Mouse (Mus musculus) stomach, embryonic 15.5 days (tissue): ENCODE results near the gene Zfp575. TPM values are rescaled to one million over a fixed set of nuclear protein-coding genes. Genes with fewer than 3 reads are reported as not detected.
A peak's percentile ranks its signal among the peaks of the same experiment; 100 is the strongest.

Experiments used
- ATAC-seq: fragments of 200-750 bp; cut with Nextera tagmentation; 2 replicates; pipeline ENCODE4 v1.8.0; 2017; ENCODE audit warnings: low read depth, moderate number of reproducible peaks, moderate TSS enrichment; ENCODE audit not compliant: insufficient read depth, low FRiP score
- H3K27ac ChIP-seq: fragments of 300-500 bp; sonication (generic); 2 replicates; pipeline ENCODE4 v1.5.1; 2015; ENCODE audit warnings: mild to moderate bottlenecking, inconsistent platforms
- H3K27me3 ChIP-seq: fragments of 300-500 bp; sonication (generic); replicated peaks from 2 replicates; pipeline ENCODE4 v1.6.1; 2015; ENCODE audit warnings: inconsistent platforms
- H3K36me3 ChIP-seq: fragments of 300-500 bp; sonication (generic); 2 replicates; pipeline ENCODE4 v1.6.1; 2015; ENCODE audit warnings: inconsistent platforms
- H3K4me1 ChIP-seq: fragments of 300-500 bp; sonication (generic); 2 replicates; pipeline ENCODE4 v1.6.1; 2015; ENCODE audit warnings: inconsistent platforms
- H3K4me2 ChIP-seq: fragments of 300-500 bp; sonication (generic); 2 replicates; pipeline ENCODE4 v1.6.1; 2015; ENCODE audit warnings: mild to moderate bottlenecking, inconsistent platforms
- H3K4me3 ChIP-seq: fragments of 300-500 bp; sonication (generic); replicated peaks from 2 replicates; pipeline ENCODE4 v1.5.1; 2015; ENCODE audit warnings: inconsistent platforms
- H3K9ac ChIP-seq: fragments of 300-500 bp; sonication (generic); 2 replicates; pipeline ENCODE4 v1.6.1; 2015; ENCODE audit warnings: inconsistent platforms
- H3K9me3 ChIP-seq: fragments of 300-500 bp; sonication (generic); 2 replicates; pipeline ENCODE4 v1.6.1; 2016; ENCODE audit warnings: inconsistent platforms
- WGBS: fragments of 180-500 bp; shearing (Covaris S2); methylation state at CpG from one replicate; pipeline ENCODE4 v1.1.7; 2015; 5-methylcytosine and 5-hydroxymethylcytosine counted together
- polyA plus RNA-seq: library from polyadenylated mRNA; unstranded; fragments of >200 nt; fragmentation: Nextera tagmentation; extraction: Ambion mirVana; gene quantifications from 2 replicates; pipeline ENCODE4 v1.2.1, GENCODE M21; 2015

Gene Zfp575
- polyA plus RNA-seq, 1 experiment from 2014 or later: 5.0 TPM

- Histone ChIP-seq H3K27me3 (no peaks in the 10 kb centered on the region), H3K36me3 (no peaks in the 10 kb centered on the region), H3K4me3 (no peak overlapping the region), H3K27ac (peak overlapping the region; percentile 0; the same call in 1 of the 2 replicates), H3K4me1 (peaks cover 13% of the 10 kb centered on the region), H3K4me2 (no peak overlapping the region), H3K9me3 (no peaks in the 10 kb centered on the region), H3K9ac (no peak overlapping the region)
- ATAC-seq: no peak
- WGBS: 61% methylated on average over 15 of the region's 15 CpGs
Measured at GRCm38 (mm10) chr7:24599211-24600067, 12.0 kb upstream of the Zfp575 start.

GRCm38 (mm10) chr7:24598121-24598520 lies 10.7 kb upstream of the Zfp575 start:
- H3K4me3 ChIP-seq: no peak overlapping the region
- peaks cover 20% of the 10 kb centered on the region for H3K4me1 ChIP-seq
- WGBS: 65% methylated on average over 4 of the region's 4 CpGs
- H3K9me3 ChIP-seq: no peaks in the 10 kb centered on the region
- no peak for ATAC-seq
- no peak overlapping the region for H3K27ac ChIP-seq
- no peak overlapping the region for H3K9ac ChIP-seq
- no peaks in the 10 kb centered on the region for H3K36me3 ChIP-seq
- no peak overlapping the region for H3K4me2 ChIP-seq
- no peaks in the 10 kb centered on the region for H3K27me3 ChIP-seq

- no peaks in the 10 kb centered on the region for H3K27me3 ChIP-seq
- H3K27ac ChIP-seq: no peak overlapping the region
- no peaks in the 10 kb centered on the region for H3K36me3 ChIP-seq
- H3K4me2 ChIP-seq: peak overlapping the region; percentile 88
- ATAC-seq: no peak
- H3K9ac ChIP-seq: no peak overlapping the region
- peak overlapping the region; percentile 72; the same call in 1 of the 2 replicates for H3K4me3 ChIP-seq
- no peaks in the 10 kb centered on the region for H3K9me3 ChIP-seq
- WGBS: 69% methylated on average over 2 of the region's 2 CpGs
- H3K4me1 ChIP-seq: peaks cover 19% of the 10 kb centered on the region
Measured at GRCm38 (mm10) chr7:24595464-24595863, 8.0 kb upstream of the Zfp575 start.

GRCm38 (mm10) chr7:24594309-24594803 lies 6.9 kb upstream of the Zfp575 start:
- H3K36me3 ChIP-seq: no peaks in the 10 kb centered on the region
- H3K4me3 ChIP-seq: peak overlapping the region; percentile 72
- WGBS: 5% methylated on average over 13 of the region's 13 CpGs
- H3K9ac ChIP-seq: peak overlapping the region; percentile 61
- H3K9me3 ChIP-seq: no peaks in the 10 kb centered on the region
- H3K4me2 ChIP-seq: peak overlapping the region; percentile 88
- H3K27ac ChIP-seq: no peak overlapping the region
- no peaks in the 10 kb centered on the region for H3K27me3 ChIP-seq
- ATAC-seq: 0 out of 2 replicates have a peak, but pooled peaks have one; percentile 6
- peaks cover 19% of the 10 kb centered on the region for H3K4me1 ChIP-seq

- WGBS: 2% methylated on average over 39 of the region's 39 CpGs
- H3K4me1 ChIP-seq: peaks cover 19% of the 10 kb centered on the region
- H3K4me3 ChIP-seq: peak overlapping the region; percentile 72
- H3K27ac ChIP-seq: peak overlapping the region; percentile 40; the same call in 1 of the 2 replicates
- H3K4me2 ChIP-seq: peak overlapping the region; percentile 88
- H3K9me3 ChIP-seq: no peaks in the 10 kb centered on the region
- H3K27me3 ChIP-seq: no peaks in the 10 kb centered on the region
- H3K9ac ChIP-seq: peak overlapping the region; percentile 61
- peak; percentile 91 for ATAC-seq
- H3K36me3 ChIP-seq: no peaks in the 10 kb centered on the region
Measured at GRCm38 (mm10) chr7:24593621-24594308, 6.3 kb upstream of the Zfp575 start.

GRCm38 (mm10) chr7:24592781-24593180 lies 5.3 kb upstream of the Zfp575 start:
- Histone ChIP-seq H3K9me3 (no peaks in the 10 kb centered on the region), H3K27me3 (no peaks in the 10 kb centered on the region), H3K4me3 (no peak overlapping the region), H3K4me1 (peaks cover 20% of the 10 kb centered on the region), H3K27ac (no peak overlapping the region), H3K4me2 (peak overlapping the region; percentile 88; the same call in 1 of the 2 replicates), H3K36me3 (no peaks in the 10 kb centered on the region), H3K9ac (no peak overlapping the region)
- WGBS: 76% methylated on average over 6 of the region's 6 CpGs
- no peak for ATAC-seq

GRCm38 (mm10) chr7:24592163-24592562 lies 4.7 kb upstream of the Zfp575 start:
- Histone ChIP-seq H3K4me3 (no peak overlapping the region), H3K9ac (no peak overlapping the region), H3K36me3 (no peaks in the 10 kb centered on the region), H3K27me3 (no peaks in the 10 kb centered on the region), H3K4me2 (no peak overlapping the region), H3K27ac (no peak overlapping the region), H3K4me1 (peaks cover 26% of the 10 kb centered on the region), H3K9me3 (no peaks in the 10 kb centered on the region)
- no peak for ATAC-seq
- 49% methylated on average over 4 of the region's 4 CpGs for WGBS

GRCm38 (mm10) chr7:24591735-24592134 lies 4.3 kb upstream of the Zfp575 start:
- Histone ChIP-seq H3K4me1 (peaks cover 29% of the 10 kb centered on the region), H3K9ac (no peak overlapping the region), H3K4me3 (no peak overlapping the region), H3K36me3 (no peaks in the 10 kb centered on the region), H3K9me3 (no peaks in the 10 kb centered on the region), H3K27me3 (no peaks in the 10 kb centered on the region), H3K27ac (no peak overlapping the region), H3K4me2 (no peak overlapping the region)
- ATAC-seq: no peak
- WGBS: 56% methylated on average over 5 of the region's 5 CpGs

- H3K4me2 ChIP-seq: no peak overlapping the region
- no peak overlapping the region for H3K9ac ChIP-seq
- no peak overlapping the region for H3K4me3 ChIP-seq
- H3K9me3 ChIP-seq: no peaks in the 10 kb centered on the region
- peaks cover 18% of the 10 kb centered on the region; the same call in 1 of the 2 replicates for H3K27me3 ChIP-seq
- ATAC-seq: no peak
- peaks cover 13% of the 10 kb centered on the region; the same call in 1 of the 2 replicates for H3K4me1 ChIP-seq
- no peaks in the 10 kb centered on the region for H3K36me3 ChIP-seq
- WGBS: 75% methylated on average over 13 of the region's 13 CpGs
- H3K27ac ChIP-seq: no peak overlapping the region
Measured at GRCm38 (mm10) chr7:24588336-24588735, 895 bp upstream of the Zfp575 start.

GRCm38 (mm10) chr7:24586828-24587227 lies 613 bp downstream of the Zfp575 start:
- Histone ChIP-seq H3K4me3 (peak overlapping the region; percentile 56), H3K4me2 (peak overlapping the region; percentile 81), H3K9ac (no peak overlapping the region), H3K9me3 (no peaks in the 10 kb centered on the region), H3K27ac (peak overlapping the region; percentile 71), H3K36me3 (no peaks in the 10 kb centered on the region), H3K27me3 (peaks cover 18% of the 10 kb centered on the region; the same call in 1 of the 2 replicates), H3K4me1 (0 out of 2 replicates have a peak, but pooled peaks cover 10% of the 10 kb centered on the region)
- WGBS: 7% methylated on average over 8 of the region's 8 CpGs
- peak; percentile 75 for ATAC-seq

- H3K9ac ChIP-seq: no peak overlapping the region
- H3K9me3 ChIP-seq: no peaks in the 10 kb centered on the region
- H3K4me2 ChIP-seq: no peak overlapping the region
- ATAC-seq: no peak
- peaks cover 18% of the 10 kb centered on the region; the same call in 1 of the 2 replicates for H3K27me3 ChIP-seq
- no peak overlapping the region for H3K4me3 ChIP-seq
- no peak overlapping the region for H3K27ac ChIP-seq
- no peaks in the 10 kb centered on the region for H3K36me3 ChIP-seq
- WGBS: 45% methylated on average over 16 of the region's 16 CpGs
- H3K4me1 ChIP-seq: 0 out of 2 replicates have a peak, but pooled peaks cover 10% of the 10 kb centered on the region
Measured at GRCm38 (mm10) chr7:24585995-24586394, 1.4 kb downstream of the Zfp575 start.
